Mouse (Mus musculus) cerebellum, adult 9-11 months (tissue): Measurements from ENCODE around the gene Rad51b.

Source experiments
- DNase-seq: peaks from one replicate; pipeline ENCODE4 v3.0.0; 2022

Rad51b gene

GRCm38 (mm10) chr12:79585336-79585735 lies 288.3 kb downstream of the Rad51b start:
- no peak for DNase-seq

GRCm38 (mm10) chr12:79588831-79589230 lies 291.7 kb downstream of the Rad51b start:
- DNase-seq: no peak

- DNase-seq: no peak
Observed at GRCm38 (mm10) chr12:79592206-79592605, 295.1 kb downstream of the Rad51b start.

GRCm38 (mm10) chr12:79596842-79597241 lies 299.8 kb downstream of the Rad51b start:
- DNase-seq: no peak

- no peak for DNase-seq
Observed at GRCm38 (mm10) chr12:79597351-79597750, 300.3 kb downstream of the Rad51b start.

- DNase-seq: no peak
Observed at GRCm38 (mm10) chr12:79597786-79598185, 300.7 kb downstream of the Rad51b start.

- no peak for DNase-seq
Observed at GRCm38 (mm10) chr12:79598496-79598895, 301.4 kb downstream of the Rad51b start.

GRCm38 (mm10) chr12:79598901-79599300 lies 301.8 kb downstream of the Rad51b start:
- no peak for DNase-seq

GRCm38 (mm10) chr12:79600149-79600769 lies 303.2 kb downstream of the Rad51b start:
- DNase-seq: no peak

GRCm38 (mm10) chr12:79602641-79603040 lies 305.6 kb downstream of the Rad51b start:
- DNase-seq: no peak

- no peak for DNase-seq
Observed at GRCm38 (mm10) chr12:79604850-79605249, 307.8 kb downstream of the Rad51b start.

GRCm38 (mm10) chr12:79606197-79606631 lies 309.1 kb downstream of the Rad51b start:
- no peak for DNase-seq

GRCm38 (mm10) chr12:79609399-79610010 lies 312.4 kb downstream of the Rad51b start:
- DNase-seq: no peak

- DNase-seq: no peak
Observed at GRCm38 (mm10) chr12:79610511-79611103, 313.5 kb downstream of the Rad51b start.

GRCm38 (mm10) chr12:79611665-79612064 lies 314.6 kb downstream of the Rad51b start:
- peak; percentile 5 for DNase-seq

- DNase-seq: peak; percentile 94
Observed at GRCm38 (mm10) chr12:79612334-79613060, 315.4 kb downstream of the Rad51b start.

GRCm38 (mm10) chr12:79613061-79613788 lies 316.1 kb downstream of the Rad51b start:
- DNase-seq: no peak

- DNase-seq: peak; percentile 5
Observed at GRCm38 (mm10) chr12:79613846-79614582, 316.9 kb downstream of the Rad51b start.

- DNase-seq: no peak
Observed at GRCm38 (mm10) chr12:79614583-79614953, 317.5 kb downstream of the Rad51b start.

GRCm38 (mm10) chr12:79615717-79616316 lies 318.7 kb downstream of the Rad51b start:
- DNase-seq: no peak

- no peak for DNase-seq
Observed at GRCm38 (mm10) chr12:79619009-79619408, 321.9 kb downstream of the Rad51b start.

- DNase-seq: no peak
Observed at GRCm38 (mm10) chr12:79620693-79621092, 323.6 kb downstream of the Rad51b start.
